Mouse (Mus musculus) midbrain, embryonic 10.5 days (tissue): ENCODE data around the gene Ephb4. TPM values are rescaled to one million over a fixed set of nuclear protein-coding genes. Genes with fewer than 3 reads are reported as not detected.

Source experiments
- DNase-seq: peaks from one replicate; pipeline ENCODE4 v3.0.0-alpha.2; 2017; ENCODE audit warnings: low spot score
- H3K27ac ChIP-seq: fragments of 300-500 bp; sonication (generic); replicated peaks from 2 replicates; pipeline ENCODE4 v1.5.1; 2016; ENCODE audit warnings: mild to moderate bottlenecking
- H3K27me3 ChIP-seq: fragments of 300-500 bp; sonication (generic); 2 replicates; pipeline ENCODE4 v1.6.1; 2016; ENCODE audit warnings: low read depth, mild to moderate bottlenecking; ENCODE audit not compliant: poor library complexity, severe bottlenecking
- H3K36me3 ChIP-seq: fragments of 300-500 bp; sonication (generic); 2 replicates; pipeline ENCODE4 v1.6.1; 2016; ENCODE audit warnings: mild to moderate bottlenecking, moderate library complexity
- H3K4me1 ChIP-seq: fragments of 300-500 bp; sonication (generic); 2 replicates; pipeline ENCODE4 v1.6.1; 2016
- H3K4me3 ChIP-seq: fragments of 300-500 bp; sonication (generic); 2 replicates; pipeline ENCODE4 v1.5.1; 2016; ENCODE audit warnings: mild to moderate bottlenecking, moderate library complexity
- H3K9me3 ChIP-seq: fragments of 300-500 bp; sonication (generic); replicated peaks from 2 replicates; pipeline ENCODE4 v1.6.1; 2016; ENCODE audit warnings: mild to moderate bottlenecking
- WGBS: fragments of 180-500 bp; shearing (Covaris S2); methylation state at CpG from one replicate; pipeline ENCODE4 v1.1.7; 2016; 5-methylcytosine and 5-hydroxymethylcytosine counted together
- polyA plus RNA-seq: library from polyadenylated mRNA; unstranded; fragments of >200 nt; fragmentation: Nextera tagmentation; extraction: Ambion mirVana; gene quantifications from 2 replicates; pipeline ENCODE4 v1.2.1, GENCODE M21; 2016

Gene Ephb4
- polyA plus RNA-seq, 1 experiment from 2014 or later: 28.9 TPM

GRCm38 (mm10) chr5:137339290-137339979 lies 10.5 kb upstream of the Ephb4 start:
- H3K27me3 ChIP-seq: no peaks in the 10 kb centered on the region
- no peaks in the 10 kb centered on the region for H3K36me3 ChIP-seq
- H3K4me3 ChIP-seq: peak overlapping the region; percentile 57
- peaks cover 30% of the 10 kb centered on the region for H3K4me1 ChIP-seq
- 7% methylated on average over 22 of the region's 22 CpGs for WGBS
- peak; percentile 42 for DNase-seq
- no peaks in the 10 kb centered on the region for H3K9me3 ChIP-seq
- H3K27ac ChIP-seq: peak overlapping the region; percentile 90

GRCm38 (mm10) chr5:137340222-137340621 lies 9.7 kb upstream of the Ephb4 start:
- 76% methylated on average over 6 of the region's 6 CpGs for WGBS
- Histone ChIP-seq H3K27ac (peak overlapping the region; percentile 90), H3K27me3 (no peaks in the 10 kb centered on the region)

GRCm38 (mm10) chr5:137342407-137343012 lies 7.4 kb upstream of the Ephb4 start:
- H3K4me1 ChIP-seq: peaks cover 47% of the 10 kb centered on the region
- WGBS: 84% methylated on average over 7 of the region's 7 CpGs
- no peak overlapping the region for H3K27ac ChIP-seq
- DNase-seq: no peak
- H3K9me3 ChIP-seq: no peaks in the 10 kb centered on the region
- H3K27me3 ChIP-seq: no peaks in the 10 kb centered on the region
- H3K36me3 ChIP-seq: no peaks in the 10 kb centered on the region
- no peak overlapping the region for H3K4me3 ChIP-seq

More at GRCm38 (mm10) chr5:137340222-137340621, 9.7 kb upstream of the Ephb4 start:
- no peak overlapping the region for H3K4me3 ChIP-seq
- no peaks in the 10 kb centered on the region for H3K9me3 ChIP-seq
- H3K36me3 ChIP-seq: no peaks in the 10 kb centered on the region
- H3K4me1 ChIP-seq: peaks cover 31% of the 10 kb centered on the region
- DNase-seq: no peak

- 91% methylated on average over 5 of the region's 5 CpGs for WGBS
- no peak overlapping the region for H3K4me3 ChIP-seq
- no peak for DNase-seq
Measured at GRCm38 (mm10) chr5:137343412-137343811, 6.5 kb upstream of the Ephb4 start.

GRCm38 (mm10) chr5:137343869-137344268 lies 6.0 kb upstream of the Ephb4 start:
- no peak overlapping the region for H3K27ac ChIP-seq
- no peak for DNase-seq
- H3K36me3 ChIP-seq: no peaks in the 10 kb centered on the region
- no peaks in the 10 kb centered on the region for H3K27me3 ChIP-seq
- H3K9me3 ChIP-seq: no peaks in the 10 kb centered on the region
- H3K4me3 ChIP-seq: no peak overlapping the region
- H3K4me1 ChIP-seq: peaks cover 48% of the 10 kb centered on the region

More at GRCm38 (mm10) chr5:137343412-137343811, 6.5 kb upstream of the Ephb4 start:
- Histone ChIP-seq H3K4me1 (peaks cover 48% of the 10 kb centered on the region), H3K36me3 (no peaks in the 10 kb centered on the region), H3K27ac (no peak overlapping the region), H3K9me3 (no peaks in the 10 kb centered on the region), H3K27me3 (no peaks in the 10 kb centered on the region)

- no peak for DNase-seq
- H3K27me3 ChIP-seq: no peaks in the 10 kb centered on the region
- H3K4me1 ChIP-seq: peaks cover 52% of the 10 kb centered on the region
- H3K27ac ChIP-seq: no peak overlapping the region
- H3K4me3 ChIP-seq: no peak overlapping the region
- 35% methylated on average over 9 of the region's 9 CpGs for WGBS
- H3K9me3 ChIP-seq: no peaks in the 10 kb centered on the region
- no peaks in the 10 kb centered on the region for H3K36me3 ChIP-seq
Measured at GRCm38 (mm10) chr5:137345821-137346220, 4.1 kb upstream of the Ephb4 start.

- Histone ChIP-seq H3K27ac (no peak overlapping the region), H3K4me3 (no peak overlapping the region), H3K36me3 (no peaks in the 10 kb centered on the region), H3K4me1 (peaks cover 58% of the 10 kb centered on the region), H3K9me3 (no peaks in the 10 kb centered on the region), H3K27me3 (no peaks in the 10 kb centered on the region)
- 74% methylated on average over 1 of the region's 1 CpGs for WGBS
- DNase-seq: no peak
Measured at GRCm38 (mm10) chr5:137346388-137346787, 3.5 kb upstream of the Ephb4 start.

GRCm38 (mm10) chr5:137346983-137347382 lies 2.9 kb upstream of the Ephb4 start:
- no peak for DNase-seq
- no peak overlapping the region for H3K4me3 ChIP-seq
- no peaks in the 10 kb centered on the region for H3K27me3 ChIP-seq
- 86% methylated on average over 4 of the region's 4 CpGs for WGBS
- no peaks in the 10 kb centered on the region for H3K36me3 ChIP-seq
- no peak overlapping the region for H3K27ac ChIP-seq
- no peaks in the 10 kb centered on the region for H3K9me3 ChIP-seq
- peaks cover 64% of the 10 kb centered on the region for H3K4me1 ChIP-seq

- peak overlapping the region; percentile 96 for H3K4me3 ChIP-seq
- DNase-seq: no peak
- H3K9me3 ChIP-seq: no peaks in the 10 kb centered on the region
- H3K27ac ChIP-seq: peak overlapping the region; percentile 97
- H3K27me3 ChIP-seq: no peaks in the 10 kb centered on the region
- peaks cover 6% of the 10 kb centered on the region for H3K36me3 ChIP-seq
- WGBS: 15% methylated on average over 7 of the region's 7 CpGs
- peaks cover 73% of the 10 kb centered on the region for H3K4me1 ChIP-seq
Measured at GRCm38 (mm10) chr5:137347856-137348255, 2.1 kb upstream of the Ephb4 start.

- no peaks in the 10 kb centered on the region for H3K9me3 ChIP-seq
- peak overlapping the region; percentile 96 for H3K4me3 ChIP-seq
- peaks cover 12% of the 10 kb centered on the region for H3K36me3 ChIP-seq
- WGBS: 1% methylated on average over 33 of the region's 33 CpGs
- peak; percentile 73 for DNase-seq
- peaks cover 78% of the 10 kb centered on the region for H3K4me1 ChIP-seq
- no peaks in the 10 kb centered on the region for H3K27me3 ChIP-seq
- H3K27ac ChIP-seq: peak overlapping the region; percentile 97
Measured at GRCm38 (mm10) chr5:137348482-137349383, 1.2 kb upstream of the Ephb4 start.

GRCm38 (mm10) chr5:137350205-137351057 lies 522 bp downstream of the Ephb4 start:
- peak; percentile 54 for DNase-seq
- Histone ChIP-seq H3K27ac (peak overlapping the region; percentile 97), H3K36me3 (peaks cover 29% of the 10 kb centered on the region), H3K9me3 (no peaks in the 10 kb centered on the region), H3K27me3 (no peaks in the 10 kb centered on the region), H3K4me1 (peaks cover 83% of the 10 kb centered on the region), H3K4me3 (peak overlapping the region; percentile 96)
- WGBS: under 1% methylated on average over 55 of the region's 55 CpGs

- DNase-seq: peak; percentile 47
Measured at GRCm38 (mm10) chr5:137351058-137351380, 1.1 kb downstream of the Ephb4 start.

More at GRCm38 (mm10) chr5:137351058-137351380, 1.1 kb downstream of the Ephb4 start:
- no peaks in the 10 kb centered on the region for H3K9me3 ChIP-seq
- H3K27me3 ChIP-seq: no peaks in the 10 kb centered on the region
- H3K4me3 ChIP-seq: peak overlapping the region; percentile 96
- WGBS: 1% methylated on average over 8 of the region's 8 CpGs
- H3K36me3 ChIP-seq: peaks cover 35% of the 10 kb centered on the region
- H3K4me1 ChIP-seq: peaks cover 77% of the 10 kb centered on the region
- peak overlapping the region; percentile 97 for H3K27ac ChIP-seq
